Mouse (Mus musculus): ENCODE measurements around the gene Bricd5. TPM values are rescaled to one million over a fixed set of nuclear protein-coding genes. Genes with fewer than 3 reads are reported as not detected.

The Bricd5 gene
- polyA plus RNA-seq, 1 experiment = 2.3 TPM

DNA sequence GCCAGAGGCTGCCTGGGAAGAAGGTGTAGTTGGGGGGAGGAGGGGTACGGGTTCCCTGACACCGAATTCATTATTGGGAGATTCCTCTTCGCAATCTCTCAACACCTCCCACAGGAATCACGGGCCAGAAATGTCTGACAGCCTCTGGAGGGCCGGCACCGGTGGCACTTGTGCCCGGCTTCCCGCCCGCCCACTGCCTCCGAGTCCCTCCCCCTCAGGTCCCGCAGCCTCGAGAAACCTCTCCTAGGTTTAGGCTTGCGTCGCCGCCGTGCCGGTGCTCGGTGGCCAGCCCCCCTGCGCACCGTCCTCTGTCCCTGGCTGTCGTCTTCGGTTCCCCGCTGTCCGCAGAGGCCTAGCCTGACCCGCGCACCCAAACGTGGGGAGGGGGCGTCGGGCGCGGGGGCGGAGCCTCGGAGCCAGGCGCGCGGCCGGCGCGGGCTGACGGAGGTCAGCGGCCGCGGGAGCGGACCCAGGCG lies 14.5 kb downstream of the Bricd5 start, which contains the start of gene Caskin1:
Gene Caskin1 (plus strand): TSS at position 416 of the 476 bp plus-strand sequence.
- Histone ChIP-seq H3K27me3 (ENCODE audit: control insufficient read depth, insufficient read depth, low read length) (peaks cover 23% of the 10 kb centered on the region), H3K4me1 (ENCODE audit: control insufficient read depth, insufficient read depth, insufficient read length, low read length) (peaks cover 6% of the 10 kb centered on the region; the same call in 1 of the 2 replicates), H3K4me3 (ENCODE audit: low read depth, low read length) (peak within 1 kb of the TSS; percentile 69), H3K36me3 (ENCODE audit: control insufficient read depth, insufficient read depth, low read length) (no peaks in the 10 kb centered on the region), H3K27ac (ENCODE audit: insufficient read depth, low read depth, low read length) (no peak within 1 kb of the TSS)
- TF ChIP-seq CTCF (IDR thresholded peaks at IDR 0.05; ENCODE audit: extremely low read depth, insufficient read length, insufficient replicate concordance, low read depth, low read length) = no peak
- no peak for TF ChIP-seq POLR2A (IDR thresholded peaks at IDR 0.05; ENCODE audit: low read depth, low read length)
- 2% methylated on average over 44 of the region's 45 CpGs for WGBS

- Histone ChIP-seq H3K27ac (ENCODE audit: insufficient read depth, low read depth, low read length) (no peak overlapping the region), H3K4me1 (ENCODE audit: control insufficient read depth, insufficient read depth, insufficient read length, low read length) (peaks cover 6% of the 10 kb centered on the region; the same call in 1 of the 2 replicates), H3K4me3 (ENCODE audit: low read depth, low read length) (peak overlapping the region; percentile 69), H3K36me3 (ENCODE audit: control insufficient read depth, insufficient read depth, low read length) (no peaks in the 10 kb centered on the region), H3K27me3 (ENCODE audit: control insufficient read depth, insufficient read depth, low read length) (peaks cover 23% of the 10 kb centered on the region)
- TF ChIP-seq POLR2A (IDR thresholded peaks at IDR 0.05; ENCODE audit: low read depth, low read length) (no peak), CTCF (IDR thresholded peaks at IDR 0.05; ENCODE audit: extremely low read depth, insufficient read length, insufficient replicate concordance, low read depth, low read length) (no peak)
- under 1% methylated on average over 65 of the region's 81 CpGs for WGBS
Measured at GRCm38 (mm10) chr17:24488662-24489264, 15.1 kb downstream of the Bricd5 start.

- Histone ChIP-seq H3K4me1 (ENCODE audit: control insufficient read depth, insufficient read depth, insufficient read length, low read length) (peaks cover 6% of the 10 kb centered on the region; the same call in 1 of the 2 replicates), H3K36me3 (ENCODE audit: control insufficient read depth, insufficient read depth, low read length) (no peaks in the 10 kb centered on the region), H3K4me3 (ENCODE audit: low read depth, low read length) (peak overlapping the region; percentile 69), H3K27ac (ENCODE audit: insufficient read depth, low read depth, low read length) (no peak overlapping the region), H3K27me3 (ENCODE audit: control insufficient read depth, insufficient read depth, low read length) (peaks cover 23% of the 10 kb centered on the region)
- 36% methylated on average over 19 of the region's 19 CpGs for WGBS
- TF ChIP-seq POLR2A (IDR thresholded peaks at IDR 0.05; ENCODE audit: low read depth, low read length) = no peak
- no peak for TF ChIP-seq CTCF (IDR thresholded peaks at IDR 0.05; ENCODE audit: extremely low read depth, insufficient read length, insufficient replicate concordance, low read depth, low read length)
Measured at GRCm38 (mm10) chr17:24489265-24490030, 15.8 kb downstream of the Bricd5 start.

GRCm38 (mm10) chr17:24490399-24490798 lies 16.7 kb downstream of the Bricd5 start:
- 92% methylated on average over 4 of the region's 4 CpGs for WGBS
- no peaks in the 10 kb centered on the region for H3K36me3 ChIP-seq (ENCODE audit: control insufficient read depth, insufficient read depth, low read length)
- H3K27me3 ChIP-seq (ENCODE audit: control insufficient read depth, insufficient read depth, low read length) = peaks cover 23% of the 10 kb centered on the region
- TF ChIP-seq CTCF (IDR thresholded peaks at IDR 0.05; ENCODE audit: extremely low read depth, insufficient read length, insufficient replicate concordance, low read depth, low read length) (no peak), POLR2A (IDR thresholded peaks at IDR 0.05; ENCODE audit: low read depth, low read length) (no peak)
- H3K4me1 ChIP-seq (ENCODE audit: control insufficient read depth, insufficient read depth, insufficient read length, low read length) = peaks cover 6% of the 10 kb centered on the region; the same call in 1 of the 2 replicates
- H3K4me3 ChIP-seq (ENCODE audit: low read depth, low read length) = no peak overlapping the region
- H3K27ac ChIP-seq (ENCODE audit: insufficient read depth, low read depth, low read length) = no peak overlapping the region

- WGBS = 51% methylated on average over 2 of the region's 2 CpGs
Measured at GRCm38 (mm10) chr17:24494627-24495335, 21.1 kb downstream of the Bricd5 start.

GRCm38 (mm10) chr17:24495443-24495842 lies 21.8 kb downstream of the Bricd5 start:
- WGBS = 75% methylated on average over 3 of the region's 3 CpGs
- H3K27ac ChIP-seq (ENCODE audit: insufficient read depth, low read depth, low read length) = no peak overlapping the region
- no peaks in the 10 kb centered on the region for H3K27me3 ChIP-seq (ENCODE audit: control insufficient read depth, insufficient read depth, low read length)
- TF ChIP-seq POLR2A (IDR thresholded peaks at IDR 0.05; ENCODE audit: low read depth, low read length) = no peak
- no peak for TF ChIP-seq CTCF (IDR thresholded peaks at IDR 0.05; ENCODE audit: extremely low read depth, insufficient read length, insufficient replicate concordance, low read depth, low read length)
- no peaks in the 10 kb centered on the region for H3K4me1 ChIP-seq (ENCODE audit: control insufficient read depth, insufficient read depth, insufficient read length, low read length)
- H3K4me3 ChIP-seq (ENCODE audit: low read depth, low read length) = no peak overlapping the region
- H3K36me3 ChIP-seq (ENCODE audit: control insufficient read depth, insufficient read depth, low read length) = no peaks in the 10 kb centered on the region

More at GRCm38 (mm10) chr17:24494627-24495335, 21.1 kb downstream of the Bricd5 start:
- peak; percentile 57; the same call in 1 of the 2 replicates for TF ChIP-seq CTCF (IDR thresholded peaks at IDR 0.05; ENCODE audit: extremely low read depth, insufficient read length, insufficient replicate concordance, low read depth, low read length)
- no peak for TF ChIP-seq POLR2A (IDR thresholded peaks at IDR 0.05; ENCODE audit: low read depth, low read length)
- H3K36me3 ChIP-seq (ENCODE audit: control insufficient read depth, insufficient read depth, low read length) = no peaks in the 10 kb centered on the region
- no peak overlapping the region for H3K27ac ChIP-seq (ENCODE audit: insufficient read depth, low read depth, low read length)
- no peaks in the 10 kb centered on the region for H3K4me1 ChIP-seq (ENCODE audit: control insufficient read depth, insufficient read depth, insufficient read length, low read length)
- no peaks in the 10 kb centered on the region; the same call in 1 of the 2 replicates for H3K27me3 ChIP-seq (ENCODE audit: control insufficient read depth, insufficient read depth, low read length)
- H3K4me3 ChIP-seq (ENCODE audit: low read depth, low read length) = no peak overlapping the region

Data from small intestine, adult 2 months (tissue).